Mouse (Mus musculus): ENCODE measurements around the gene Lats2. TPM values are rescaled to one million over a fixed set of nuclear protein-coding genes. Genes with fewer than 3 reads are reported as not detected.
A peak's percentile ranks its signal among the peaks of the same experiment; 100 is the strongest.
"Not testable (repeated sequence)": the region's sequence is repeated elsewhere in the genome, so short reads cannot be mapped to it uniquely, and the experiment has no call there.

The Lats2 gene
- total RNA-seq, 2 experiments from 2014 or later, result 45.5 to 46.1 TPM

DNA sequence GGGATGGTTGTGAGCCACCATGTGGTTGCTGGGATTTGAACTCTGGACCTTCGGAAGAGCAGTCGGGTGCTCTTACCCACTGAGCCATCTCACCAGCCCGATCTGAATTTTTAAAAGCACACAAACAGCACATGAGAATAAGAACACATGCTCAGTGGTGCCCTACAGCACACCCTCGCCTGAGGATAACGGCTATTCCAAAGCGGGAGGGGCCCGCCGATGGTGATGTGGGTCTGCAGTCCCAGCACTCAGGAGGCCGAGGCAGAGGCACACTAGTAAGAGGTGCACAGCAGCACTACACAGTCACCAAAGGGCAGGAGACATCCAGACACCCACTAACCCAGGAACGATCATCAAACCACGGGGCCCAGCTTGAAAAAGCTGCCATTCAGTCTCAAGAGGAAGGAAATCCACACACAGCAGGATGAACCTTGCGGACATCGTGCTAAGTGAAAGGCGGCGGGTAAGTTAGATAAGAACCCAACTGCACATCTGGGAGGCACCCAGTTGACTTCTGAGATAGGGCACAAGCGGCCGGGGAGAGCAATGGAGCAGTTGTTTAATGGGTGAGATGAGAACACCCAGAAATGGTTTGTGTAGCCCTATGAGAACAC is 65.6 kb downstream of the Lats2 start:
- no peak for DNase-seq

DNA sequence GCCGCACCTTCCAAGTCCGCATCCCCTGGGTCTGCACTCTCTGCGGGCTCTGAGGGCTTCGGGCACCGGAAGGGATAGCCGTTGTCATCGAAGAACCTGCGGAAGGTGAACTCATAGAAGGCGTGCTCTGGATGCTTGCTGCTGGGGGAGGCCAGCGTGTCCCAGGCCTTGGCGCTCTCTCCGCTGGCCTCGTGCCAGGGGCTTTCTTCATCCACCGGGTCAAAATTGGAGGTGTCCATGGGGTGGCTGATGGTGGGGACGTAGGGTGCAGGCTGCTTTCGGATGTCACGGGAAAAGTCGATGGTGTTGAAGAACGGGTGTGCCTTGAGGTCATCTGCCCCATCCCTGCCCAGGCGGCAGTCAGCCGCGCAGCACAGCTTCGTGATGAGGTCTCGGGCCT is 66.9 kb downstream of the Lats2 start:
- DNase-seq, result no peak

DNA sequence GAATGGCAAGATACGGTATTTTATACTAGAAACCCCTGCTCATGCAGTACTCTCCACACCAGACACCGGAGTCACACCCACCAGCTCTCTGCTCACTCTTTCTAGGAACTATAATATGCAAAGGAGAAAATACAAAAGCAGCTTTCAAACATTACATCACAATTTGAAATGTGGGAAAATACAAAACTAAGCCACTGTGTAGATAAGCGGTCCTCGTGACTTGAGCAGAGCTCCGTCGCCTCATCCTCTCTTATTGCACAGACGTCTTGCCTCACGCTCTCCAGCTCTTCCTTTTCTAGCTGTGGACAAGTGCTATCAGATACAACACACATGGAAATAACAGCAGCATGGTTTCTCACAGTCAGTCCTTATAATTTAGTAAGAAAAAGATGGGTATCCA is 67.5 kb downstream of the Lats2 start:
- DNase-seq, result no peak

DNA sequence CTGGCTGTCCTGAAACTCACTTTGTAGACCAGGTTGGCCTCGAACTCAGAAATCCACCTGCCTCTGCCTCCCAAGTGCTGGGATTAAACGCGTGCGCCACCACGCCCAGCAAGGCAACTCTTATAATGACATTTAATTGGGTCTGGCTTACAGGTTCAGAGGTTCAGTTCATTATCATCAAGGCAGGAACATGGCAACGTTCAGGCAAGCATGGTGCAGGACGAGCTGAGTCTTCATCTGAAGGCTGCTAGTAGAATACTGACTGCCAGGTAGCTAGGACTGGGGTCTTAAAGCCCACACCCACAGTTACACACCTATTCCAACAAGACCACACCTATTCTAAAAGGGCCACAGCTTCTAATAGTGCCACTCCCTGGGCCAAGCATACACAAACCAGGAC is 70.1 kb downstream of the Lats2 start:
- DNase-seq, result not testable (repeated sequence)

DNA sequence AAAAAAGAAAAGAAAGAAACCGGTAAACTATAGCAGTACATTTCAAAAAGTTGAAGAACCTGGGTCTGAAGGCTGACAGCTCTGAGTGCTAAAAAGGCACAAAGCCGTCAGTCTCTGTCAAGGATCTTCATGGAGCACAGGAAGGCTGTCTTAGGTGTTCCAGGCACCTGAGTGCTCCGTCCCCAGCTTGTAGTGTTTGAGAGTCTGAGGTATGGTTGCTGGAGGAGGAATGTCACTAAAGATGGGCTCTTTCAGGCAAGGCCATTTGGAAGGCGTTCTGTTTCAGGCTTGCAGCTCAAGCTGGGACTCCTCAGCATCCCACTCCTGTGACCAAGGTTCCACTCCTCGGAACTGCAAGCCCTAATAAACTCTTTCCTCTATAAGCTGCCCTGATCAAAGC is 70.7 kb downstream of the Lats2 start:
- DNase-seq, result no peak

DNA sequence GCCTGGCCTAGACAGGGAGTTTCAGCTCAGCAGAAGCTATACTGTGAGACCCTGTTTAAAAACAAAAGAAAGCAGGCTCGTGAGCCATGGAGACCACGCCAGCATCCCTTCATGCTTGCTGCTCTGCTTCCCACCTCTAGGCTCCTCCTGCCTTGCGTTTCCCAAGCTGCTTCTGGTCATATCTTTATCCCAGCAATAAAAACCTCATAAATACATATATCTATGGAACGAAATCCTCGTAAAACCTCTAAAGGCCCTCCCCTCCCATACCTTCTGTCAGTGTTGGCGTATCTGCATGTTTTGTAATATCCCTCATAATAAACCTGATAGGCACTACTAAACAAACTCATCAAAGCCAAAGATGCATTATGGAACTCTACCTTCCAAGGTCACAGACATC is 71.5 kb downstream of the Lats2 start:
- no peak for DNase-seq

DNA sequence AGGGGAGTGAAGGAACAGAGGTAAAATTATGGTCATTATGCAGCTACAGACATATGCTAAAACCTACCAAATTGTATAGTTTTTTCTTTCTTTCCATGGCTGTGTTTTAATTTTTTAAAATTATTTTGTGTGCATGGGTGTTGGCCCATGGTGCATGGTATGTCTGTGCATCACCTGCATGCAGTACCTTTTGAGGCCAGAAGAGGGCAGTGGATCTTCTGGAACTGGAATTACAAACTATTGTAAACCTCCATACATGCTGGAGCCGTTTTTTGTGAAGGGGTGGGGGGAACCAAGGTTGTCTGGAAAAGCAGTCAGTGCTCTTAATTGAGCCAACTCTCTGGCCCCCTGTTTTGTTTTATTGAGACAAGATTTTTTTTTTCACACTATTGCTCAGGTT is 73.6 kb downstream of the Lats2 start:
- no peak for DNase-seq

DNA sequence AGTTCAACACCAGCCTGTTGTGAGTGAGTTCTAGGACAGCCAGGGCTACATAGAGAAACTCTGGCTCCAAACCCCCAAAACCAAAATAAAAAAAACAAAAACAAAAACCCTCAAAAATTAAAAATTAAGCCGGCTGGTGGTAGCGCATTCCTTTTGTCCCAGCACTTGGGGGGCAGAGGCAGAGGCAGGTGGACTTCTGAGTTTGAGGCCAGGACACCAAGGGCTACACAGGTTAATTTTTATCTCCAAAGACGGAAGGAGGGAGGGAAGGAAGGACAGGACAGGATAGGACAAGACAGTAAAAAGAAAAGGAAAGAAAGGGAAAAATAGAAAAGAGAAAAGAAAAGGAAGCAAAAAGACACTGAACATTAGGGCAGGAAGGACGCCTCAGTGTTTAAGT is 75.4 kb downstream of the Lats2 start:
- no peak for DNase-seq

DNA sequence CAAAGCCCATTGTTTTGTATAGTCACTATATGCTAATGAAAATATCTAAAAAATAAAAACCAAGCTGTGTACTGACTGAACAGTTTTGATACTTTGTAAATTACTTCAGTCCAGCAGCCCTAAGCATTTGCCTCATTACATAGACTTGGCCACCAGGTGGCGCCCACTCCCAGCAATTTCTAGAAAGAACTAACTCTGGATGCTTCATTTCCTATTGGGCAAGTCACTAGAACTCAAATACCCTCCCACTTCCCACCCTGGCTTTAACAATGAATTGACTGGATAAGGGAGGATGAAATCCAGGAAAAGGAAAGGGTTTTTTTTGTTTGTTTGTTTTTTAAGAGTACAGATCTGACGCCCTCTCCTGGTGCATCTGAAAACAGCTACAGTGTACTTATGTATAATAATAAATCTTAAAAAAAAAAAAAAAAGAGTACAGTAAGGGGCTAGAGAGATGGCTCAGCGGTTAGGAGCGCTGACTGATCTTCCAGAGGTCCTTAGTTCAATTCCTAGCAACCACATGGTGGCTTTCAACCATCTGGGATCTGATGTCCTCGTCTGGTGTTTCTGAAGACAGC is 78.1 kb downstream of the Lats2 start:
- DNase-seq, result peak; percentile 79 to 81

DNA sequence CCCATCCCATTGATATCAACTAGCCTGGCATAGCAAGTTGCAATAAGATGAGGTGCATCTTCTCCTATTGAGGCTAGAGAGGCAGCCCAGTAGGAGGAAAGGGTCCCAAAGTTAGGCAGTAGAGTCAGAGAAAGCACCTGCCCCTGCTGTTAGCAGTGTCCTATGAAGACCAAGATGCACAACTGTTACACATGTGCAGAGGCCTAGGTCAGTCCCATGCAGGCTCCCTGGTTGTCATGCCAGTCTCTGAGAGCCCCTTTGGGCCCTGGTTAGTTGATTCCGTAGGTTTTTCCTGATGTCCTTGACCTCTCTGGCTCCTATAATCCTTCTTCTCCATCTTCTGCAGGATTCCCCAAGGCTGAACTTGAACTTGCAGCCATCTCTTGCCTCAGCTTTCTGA is 78.7 kb downstream of the Lats2 start:
- DNase-seq, result no peak

DNA sequence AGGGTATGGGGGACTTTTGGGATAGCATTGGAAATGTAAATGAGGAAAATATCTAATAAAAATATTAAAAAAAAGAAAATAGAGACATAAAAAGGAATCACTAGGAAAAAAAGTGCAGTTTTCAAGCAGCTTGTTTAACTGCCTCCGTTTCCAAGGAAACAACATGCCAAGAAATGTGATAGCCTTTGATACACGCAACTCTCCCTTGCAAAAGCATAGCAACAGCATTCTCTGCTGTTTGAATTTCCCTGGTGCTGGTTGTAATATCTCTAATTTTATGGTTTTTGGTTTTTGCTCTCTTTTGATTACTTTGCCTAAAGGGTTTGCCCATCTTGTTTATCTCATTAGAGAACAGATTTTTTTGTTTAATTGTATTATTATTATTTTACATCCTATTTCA is 82.7 kb downstream of the Lats2 start:
- DNase-seq, result no peak

DNA sequence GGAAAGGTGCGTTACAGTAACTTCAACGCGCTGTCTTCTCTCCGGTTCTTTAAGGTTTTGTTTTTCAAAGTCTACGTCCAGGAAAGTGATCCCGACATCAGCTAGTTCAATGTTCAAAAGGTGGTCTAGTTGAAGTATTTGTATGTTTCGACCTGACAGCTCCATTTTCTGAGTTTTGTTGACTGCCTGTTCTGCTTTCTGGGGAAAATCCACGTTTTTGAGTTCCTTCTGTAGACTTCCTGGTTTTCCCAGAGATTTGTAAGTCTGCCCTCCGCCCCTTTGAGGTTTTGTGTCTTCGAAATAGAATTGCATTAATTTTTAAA is 92.6 kb downstream of the Lats2 start:
- no peak for DNase-seq

DNA sequence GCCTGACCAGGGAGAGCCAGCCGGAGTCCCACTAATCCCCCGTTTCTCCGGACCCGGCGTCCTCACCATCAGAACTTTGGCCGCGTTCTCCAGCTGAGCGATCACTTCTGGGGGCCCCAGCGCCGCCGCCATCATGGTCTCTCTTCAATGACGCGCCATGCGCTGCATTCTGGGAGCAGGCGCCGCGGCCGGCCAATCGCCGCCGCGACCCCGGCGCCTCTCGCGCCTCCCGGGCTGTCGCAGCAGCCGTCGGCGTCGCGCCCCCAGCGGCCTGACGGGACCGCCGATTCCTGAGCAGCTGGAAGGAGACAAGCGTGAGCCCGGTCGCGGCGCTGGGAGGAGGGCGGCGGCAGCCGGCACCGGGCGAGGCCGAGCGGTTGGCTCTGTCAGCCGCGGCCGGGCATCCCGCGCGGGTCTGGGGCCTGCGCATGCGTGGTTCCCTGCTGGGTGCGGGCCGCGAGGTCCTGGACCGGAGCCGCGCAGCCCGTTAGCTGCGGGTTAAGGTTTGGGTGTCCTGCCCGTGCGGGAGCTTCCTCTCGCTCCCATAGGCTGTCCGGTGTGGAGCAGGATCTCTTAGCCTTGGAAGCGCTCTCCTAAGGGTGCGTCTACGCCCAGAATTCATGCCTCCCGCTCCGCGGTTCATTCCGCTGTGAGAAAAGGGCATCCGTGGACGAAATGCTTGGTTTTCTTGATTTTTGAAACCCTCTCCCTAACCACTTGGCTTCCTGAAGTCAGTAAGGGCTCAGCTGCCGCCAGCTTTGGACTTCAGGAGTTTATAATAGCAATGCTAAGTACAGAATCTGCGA is 93.2 kb downstream of the Lats2 start, which contains the start of gene Xpo4:
Gene Xpo4, minus strand, starts transcription at position 609 of the 806 bp plus-strand sequence.
- DNase-seq, result peak; percentile 79 to 86

DNA sequence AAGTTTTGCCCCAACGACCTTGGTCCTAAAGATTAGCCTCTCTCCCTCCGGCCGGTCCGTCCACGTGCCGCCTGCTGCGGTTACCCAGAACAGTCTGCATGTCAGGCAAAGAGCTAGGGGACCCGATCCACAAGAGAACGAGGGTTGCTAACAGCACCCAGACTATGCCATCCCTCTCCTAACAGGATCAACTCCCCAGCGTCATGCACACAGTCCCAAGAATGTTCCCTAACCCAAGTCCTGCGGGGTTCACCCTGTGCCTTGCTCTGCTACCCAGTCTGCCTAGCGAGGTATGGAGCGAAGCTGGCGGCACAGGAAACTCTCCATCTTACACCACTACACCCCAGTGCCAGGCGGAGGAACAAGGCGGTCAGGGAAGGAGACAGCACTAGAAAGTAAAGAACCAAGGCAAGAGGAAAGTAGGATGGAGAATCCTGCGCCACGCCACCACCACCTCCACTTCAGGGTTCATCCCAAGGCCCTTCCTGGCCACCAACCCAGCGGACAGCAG is 93.8 kb downstream of the Lats2 start:
- no peak for DNase-seq

DNA sequence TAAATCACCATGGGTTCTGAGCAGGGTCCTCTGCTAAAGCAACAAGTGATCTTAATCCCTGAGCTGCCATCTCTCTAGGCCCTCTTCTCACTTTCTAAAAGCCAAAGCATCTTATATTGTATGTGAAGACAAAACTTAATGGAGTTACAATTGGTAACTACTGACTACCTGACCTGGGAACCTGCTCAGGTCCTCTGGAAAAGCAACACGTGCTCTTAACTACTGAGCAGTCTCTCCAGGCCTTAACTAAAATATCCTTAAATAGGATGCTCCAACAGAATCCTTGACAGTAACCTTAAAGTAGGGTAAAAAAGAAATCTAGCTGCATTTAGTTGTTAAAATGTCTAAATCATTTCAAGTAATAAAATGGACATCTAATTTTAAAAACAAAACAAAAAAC is 94.6 kb downstream of the Lats2 start:
- DNase-seq, result no peak

DNA sequence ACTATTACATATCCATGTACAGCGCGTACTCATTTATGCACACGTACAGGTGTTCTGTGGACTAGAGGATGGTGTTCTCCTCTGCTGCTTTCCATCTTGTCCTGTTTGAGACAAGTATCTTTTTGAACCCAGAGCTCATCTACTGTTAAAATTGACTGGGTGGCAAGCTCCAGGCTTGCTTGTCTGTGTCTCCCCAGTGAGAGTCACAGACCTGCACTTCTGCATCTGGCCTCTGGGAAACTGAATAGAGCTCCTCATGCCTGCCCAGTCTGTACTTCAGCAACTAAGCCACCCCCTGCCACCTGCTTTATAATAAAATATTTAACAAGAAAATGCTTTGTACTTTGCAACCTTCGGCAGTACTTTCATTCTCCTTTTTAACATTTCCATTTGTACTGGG is 99.9 kb downstream of the Lats2 start:
- no peak for DNase-seq

DNA sequence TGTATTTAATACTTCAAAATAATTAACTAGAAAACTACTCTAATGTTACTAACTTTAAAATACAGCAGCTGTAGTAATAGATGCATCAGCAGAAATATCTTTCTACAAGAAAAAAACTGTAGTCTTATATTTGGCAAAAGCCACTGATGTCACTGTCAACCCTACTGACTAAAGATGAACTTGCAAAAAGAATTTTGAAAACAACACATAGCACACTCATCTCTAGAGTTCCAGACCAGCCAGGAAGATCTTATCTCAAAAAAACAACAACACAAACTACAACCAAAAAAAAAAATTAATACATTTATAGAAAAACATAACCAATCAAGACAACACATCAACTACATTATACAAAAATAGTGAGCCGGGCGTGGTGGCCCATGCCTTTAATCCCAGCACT is 100.7 kb downstream of the Lats2 start:
- no peak for DNase-seq

DNA sequence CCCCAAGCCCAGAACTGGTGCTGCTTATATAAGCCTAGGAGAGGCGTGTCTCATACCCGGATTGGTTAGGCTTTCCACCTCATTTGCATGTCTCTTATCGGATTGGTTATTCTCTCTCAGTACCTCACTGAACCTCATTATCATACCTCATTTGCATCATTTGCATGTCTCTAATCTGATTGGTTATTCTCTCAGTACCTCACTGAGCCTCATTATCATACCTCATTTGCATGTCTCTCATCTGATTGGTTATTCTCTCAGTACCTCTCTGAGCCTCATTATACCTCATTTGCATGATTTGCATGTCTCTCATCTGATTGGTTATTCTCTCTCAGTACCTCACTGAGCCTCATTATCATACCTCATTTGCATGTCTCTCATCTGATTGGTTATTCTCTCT is 101.7 kb downstream of the Lats2 start:
- DNase-seq, result not testable (repeated sequence)

DNA sequence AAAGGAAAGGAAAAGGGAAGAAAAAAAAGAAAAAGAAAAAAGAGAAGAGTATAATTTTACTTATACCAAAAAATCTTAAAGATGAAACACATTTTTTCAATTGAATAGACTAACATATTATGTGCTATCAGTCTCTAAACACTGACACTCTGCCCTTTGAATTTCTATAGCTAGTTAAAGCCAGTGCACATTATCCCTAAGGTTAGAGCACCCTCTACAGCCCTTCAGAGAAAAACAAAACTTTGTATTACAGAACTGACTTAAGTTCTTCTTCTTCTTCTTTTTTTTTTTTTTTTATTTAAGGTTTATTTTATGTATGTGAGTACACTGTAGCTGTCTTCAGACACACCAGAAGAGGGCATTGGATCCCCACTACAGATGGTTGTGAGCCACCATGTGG is 108.7 kb downstream of the Lats2 start:
- no peak for DNase-seq

DNA sequence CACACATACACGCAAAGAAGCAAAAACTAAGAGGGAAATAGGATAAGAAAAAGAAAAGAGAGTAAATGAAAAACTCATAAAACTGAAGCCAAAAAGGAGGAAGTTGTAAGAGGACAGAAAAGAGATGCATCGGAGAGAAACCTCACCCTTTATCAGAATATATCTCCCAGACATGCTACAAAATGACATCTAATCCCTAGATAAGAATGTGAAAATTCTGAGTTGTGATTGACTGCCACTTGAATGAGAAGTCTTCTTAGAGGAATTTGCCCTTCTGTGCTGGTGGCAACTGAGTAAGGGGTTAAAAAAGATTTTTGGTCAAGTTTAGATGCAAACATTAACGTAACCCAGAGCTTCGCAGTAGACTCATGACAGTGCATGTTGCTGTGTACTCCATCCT is 112.0 kb downstream of the Lats2 start:
- no peak for DNase-seq
